Mouse (Mus musculus) embryonic fibroblast, embryonic 13.5 days (primary cell): ENCODE measurements around the gene Vsig1.

Experiments
- CTCF ChIP-seq: IDR thresholded peaks from 2 replicates; pipeline ENCODE4 v1.5.1; 2011; ENCODE audit warnings: mild to moderate bottlenecking, control low read depth, low read length, moderate library complexity, borderline replicate concordance; ENCODE audit not compliant: insufficient read depth
- POLR2A ChIP-seq: IDR thresholded peaks from 2 replicates; pipeline ENCODE4 v1.6.1; 2011; ENCODE audit warnings: low read depth, mild to moderate bottlenecking, control low read depth, low read length, moderate library complexity

GRCm38 (mm10) chrX:140956272-140956940 lies 49.0 kb downstream of the Vsig1 start, which contains the start of the genes Psmd10 and Atg4a:
- TF ChIP-seq POLR2A (peak; percentile 46), CTCF (no peak)
